In genomic region chr6:145116098-145116672, GRCm38 (mm10) we compare ENCODE assay signal across 7 mouse cellular contexts. TPM values are rescaled to one million over a fixed set of nuclear protein-coding genes. Genes with fewer than 3 reads are reported as not detected.
DNase-seq lines count a peak whose midpoint lies in the region; ATAC-seq and TF ChIP-seq lines count a peak whose summit lies in the region.

No protein-coding gene starts in this region.

- dilution Hi-C loops in CH12.LX (cut with MboI; ENCODE audit: extremely low pct_ligation_motif_present, extremely low pct_unique_long_range_greater_than_20kb, low sequenced_read_pairs): no loop called here

- no peak for TF ChIP-seq POLR2A in CH12.LX (IDR thresholded peaks at IDR 0.05; ENCODE audit: low read depth, low read length)
- TF ChIP-seq POLR2A in bone marrow, adult 2 months (IDR thresholded peaks at IDR 0.05; ENCODE audit: borderline replicate concordance, control insufficient read depth, low read depth, low read length): no peak

- H3K9ac ChIP-seq in CH12.LX (ENCODE audit: insufficient read depth, low read depth): no peak overlapping the region
- no peak overlapping the region for H3K9ac ChIP-seq in hindbrain, postnatal 0 days (replicated peaks; ENCODE audit: low read length)
- H3K9ac ChIP-seq in neural tube, embryonic 12.5 days: no peak overlapping the region

- no peaks in the 10 kb centered on the region for H3K9me3 ChIP-seq in CH12.LX (replicated peaks; ENCODE audit: low read length)
- H3K9me3 ChIP-seq in hindbrain, postnatal 0 days (ENCODE audit: low read length): no peaks in the 10 kb centered on the region
- H3K9me3 ChIP-seq in neural tube, embryonic 12.5 days: no peaks in the 10 kb centered on the region

- TF ChIP-seq RAD21 in CH12.LX (IDR thresholded peaks at IDR 0.05; ENCODE audit: low read depth, low read length): no peak

- H3K4me2 ChIP-seq in CH12.LX (ENCODE audit: insufficient read depth, low read depth, poor library complexity, severe bottlenecking): peak overlapping the region; percentile 18; the same call in 1 of the 2 replicates
- no peak overlapping the region for H3K4me2 ChIP-seq in hindbrain, postnatal 0 days (ENCODE audit: low read depth, low read length)
- peak overlapping the region; percentile 17; the same call in 1 of the 2 replicates for H3K4me2 ChIP-seq in neural tube, embryonic 12.5 days (replicated peaks)

- no peak for TF ChIP-seq CTCF in CH12.LX (conservative IDR thresholded peaks at IDR 0.05 in 1 of 2, IDR thresholded peaks at IDR 0.05 in 1 of 2; ENCODE audit: low read depth in 2 of 2, low read length in 2 of 2)
- TF ChIP-seq CTCF in bone marrow, adult 2 months (IDR thresholded peaks at IDR 0.05; ENCODE audit: control insufficient read depth, insufficient read depth, low read length): no peak
- no peak for TF ChIP-seq CTCF in hindbrain, postnatal 0 days (IDR thresholded peaks at IDR 0.05; ENCODE audit: low read depth)

- peak overlapping the region in 1 of 3 experiments; percentile 32 for H3K4me3 ChIP-seq in CH12.LX (replicated peaks in 1 of 3; ENCODE audit: low read depth in 2 of 3, low read length in 2 of 3, poor library complexity in 1 of 3)
- H3K4me3 ChIP-seq in bone marrow, adult 2 months (replicated peaks; ENCODE audit: control insufficient read depth, low read depth, low read length): peak overlapping the region; percentile 41
- no peak overlapping the region for H3K4me3 ChIP-seq in hindbrain, postnatal 0 days (ENCODE audit: low read length)
- no peak overlapping the region for H3K4me3 ChIP-seq in neural tube, embryonic 12.5 days

- DNase-seq in CH12.LX (ENCODE audit: extremely low read depth): no peak
- no peak for DNase-seq in hindbrain, postnatal 0 days (ENCODE audit: low spot score)
- no peak for DNase-seq in adrenal gland, adult 18-20 months (ENCODE audit: low spot score in 2 of 2)
- DNase-seq in frontal cortex, postnatal 36 days (ENCODE audit: low spot score in 2 of 2): no peak
- no peak for DNase-seq in cerebellum, adult 9-10 months

- no peak overlapping the region for H3K27ac ChIP-seq in CH12.LX (ENCODE audit: insufficient read depth, low read depth)
- H3K27ac ChIP-seq in bone marrow, adult 2 months (ENCODE audit: control insufficient read depth, insufficient read depth, low read depth, low read length, poor library complexity): peak overlapping the region; percentile 77
- no peak overlapping the region for H3K27ac ChIP-seq in hindbrain, postnatal 0 days
- H3K27ac ChIP-seq in neural tube, embryonic 12.5 days: peak overlapping the region; percentile 21; the same call in 1 of the 2 replicates

- peak; percentile 61; the same call in 1 of the 2 replicates for ATAC-seq in hindbrain, postnatal 0 days
- peak; percentile 84 for ATAC-seq in neural tube, embryonic 12.5 days (ENCODE audit: low FRiP score, low read depth)

- no peaks in the 10 kb centered on the region for H3K27me3 ChIP-seq in CH12.LX (replicated peaks)
- no peaks in the 10 kb centered on the region for H3K27me3 ChIP-seq in hindbrain, postnatal 0 days (ENCODE audit: insufficient read depth, low read length)
- H3K27me3 ChIP-seq in neural tube, embryonic 12.5 days (replicated peaks): 0 out of 2 replicates have a peak, but pooled peaks cover 3% of the 10 kb centered on the region

- H3K4me1 ChIP-seq in CH12.LX (ENCODE audit: control insufficient read depth in 1 of 2, insufficient read depth in 2 of 2): peaks cover 19 to 49% of the 10 kb centered on the region in 2 experiments
- H3K4me1 ChIP-seq in bone marrow, adult 2 months (ENCODE audit: control insufficient read depth, insufficient read depth, low read length): peaks cover 6% of the 10 kb centered on the region
- H3K4me1 ChIP-seq in hindbrain, postnatal 0 days (ENCODE audit: insufficient read depth, low read length): no peaks in the 10 kb centered on the region
- peaks cover 12% of the 10 kb centered on the region for H3K4me1 ChIP-seq in neural tube, embryonic 12.5 days

- in situ Hi-C loops in CH12.LX (cut with MboI; ENCODE audit: low pct_ligation_motif_present, low pct_unique_long_range_greater_than_20kb, low sequenced_read_pairs): no loop called here

- TF ChIP-seq EP300 in CH12.LX (IDR thresholded peaks at IDR 0.05; ENCODE audit: low read length): no peak

- H3K36me3 ChIP-seq in CH12.LX (replicated peaks in 1 of 2; ENCODE audit: control insufficient read depth in 1 of 2, insufficient read depth in 1 of 2, low read length in 1 of 2): peaks cover 0 to 2% of the 10 kb centered on the region in 2 experiments
- no peaks in the 10 kb centered on the region for H3K36me3 ChIP-seq in hindbrain, postnatal 0 days (ENCODE audit: insufficient read depth, low read length)
- H3K36me3 ChIP-seq in neural tube, embryonic 12.5 days: no peaks in the 10 kb centered on the region

- H3K79me2 ChIP-seq in CH12.LX (replicated peaks; ENCODE audit: control insufficient read depth, extremely low read depth, insufficient read depth, poor library complexity, severe bottlenecking): no peaks in the 10 kb centered on the region

- 63% methylated on average over 4 of the region's 4 CpGs for WGBS in bone marrow, adult 2 months
- WGBS in hindbrain, postnatal 0 days: 10% methylated on average over 4 of the region's 4 CpGs
- WGBS in neural tube, embryonic 12.5 days: 9% methylated on average over 4 of the region's 4 CpGs

TF ChIP-seq in CH12.LX, 34 proteins besides CTCF, POLR2A, EP300 and RAD21:
- no peak for TF ChIP-seq GABPA (IDR thresholded peaks at IDR 0.05; ENCODE audit: insufficient replicate concordance, low read depth, low read length)
- no peak for TF ChIP-seq ELF1 (IDR thresholded peaks at IDR 0.05; ENCODE audit: low read depth, low read length)
- TF ChIP-seq JUN (IDR thresholded peaks at IDR 0.05; ENCODE audit: insufficient read depth, low read depth, low read length): no peak
- TF ChIP-seq PAX5 (IDR thresholded peaks at IDR 0.05; ENCODE audit: low read length): no peak

RNA-seq across cellular contexts. Expression of gene Lrmp, which starts 0.7 kb away (rescaled TPM):
- 92.3 and 102 TPM in 2 replicates for total RNA-seq in CH12.LX (2012; rRNA removed)
- 155 and 171 TPM in 2 replicates for total RNA-seq in CH12.LX (2014; rRNA removed)
- 163 and 180 TPM in 2 replicates for polyA plus RNA-seq in CH12.LX (2012; ENCODE audit: insufficient read length, low read depth)
- polyA plus RNA-seq in bone marrow, adult 2 months (2011; ENCODE audit: insufficient read depth, insufficient read length, low replicate concordance, missing spikeins): 98.9 and 193 TPM in 2 replicates
- total RNA-seq in hindbrain, postnatal 0 days (2014; rRNA removed): 1.7 and 4.4 TPM in 2 replicates
- 0.54 and 0.74 TPM in 2 replicates for polyA plus RNA-seq in hindbrain, postnatal 0 days (2015; fragmentation: Nextera tagmentation; extraction: Ambion mirVana)
- 1.9 and 2.4 TPM in 2 replicates for polyA plus RNA-seq in neural tube, embryonic 12.5 days (2016; fragmentation: Nextera tagmentation; extraction: Ambion mirVana)
- total RNA-seq in adrenal gland, adult 18-20 months (2021): 1 to 10 TPM; 2.7 to 2.8 TPM

RNA-seq across cellular contexts. Expression of gene Bcat1, which starts 40.2 kb away (rescaled TPM):
- total RNA-seq in CH12.LX (2012; rRNA removed) (129 and 141 TPM in 2 replicates), CH12.LX (2014; rRNA removed) (176 and 199 TPM in 2 replicates)
- polyA plus RNA-seq in CH12.LX (2012; ENCODE audit: insufficient read length, low read depth): 157 and 176 TPM in 2 replicates
- polyA plus RNA-seq in bone marrow, adult 2 months (2011; ENCODE audit: insufficient read depth, insufficient read length, low replicate concordance, missing spikeins): 1.9 and 20.3 TPM in 2 replicates
- 81.8 and 94.3 TPM in 2 replicates for total RNA-seq in hindbrain, postnatal 0 days (2014; rRNA removed)
- 58.2 and 59.7 TPM in 2 replicates for polyA plus RNA-seq in hindbrain, postnatal 0 days (2015; fragmentation: Nextera tagmentation; extraction: Ambion mirVana)
- polyA plus RNA-seq in neural tube, embryonic 12.5 days (2016; fragmentation: Nextera tagmentation; extraction: Ambion mirVana): 85.1 and 92.6 TPM in 2 replicates
- 10 to 100 TPM; 20.2 to 36.8 TPM for total RNA-seq in adrenal gland, adult 18-20 months (2021)

Comparison
In these comparisons a context has a peak if more than half of its experiments do, and no peak if none do; other contexts are left out.
1. H3K27ac ChIP-seq: peak in bone marrow, adult 2 months (single experiment) and neural tube, embryonic 12.5 days (single experiment); none in CH12.LX (single experiment) and hindbrain, postnatal 0 days (single experiment).
2. RNA of gene Lrmp, which starts 0.7 kb away (polyA plus RNA-seq): 98.9 to 193 TPM in bone marrow, adult 2 months and 163 to 180 TPM in CH12.LX; 1.9 to 2.4 TPM in neural tube, embryonic 12.5 days and 0.54 to 0.74 TPM in hindbrain, postnatal 0 days; every median in the first group is over 10 times any median in the second.